Comparison of ENCODE assay signal across 8 mouse cellular contexts in genomic region chr3:40846473-40846956, GRCm38 (mm10). TPM values are rescaled to one million over a fixed set of nuclear protein-coding genes. Genes with fewer than 3 reads are reported as not detected.
DNase-seq lines count a peak whose midpoint lies in the region; ATAC-seq lines count a peak whose summit lies in the region.
"Not testable (repeated sequence)": the region's sequence is repeated elsewhere in the genome, so short reads cannot be mapped to it uniquely, and the experiment has no call there.

Gene Mfsd8 (minus strand): TSS chr3:40846886.

- H3K9me3 ChIP-seq in hindbrain, embryonic 14.5 days (ENCODE audit: control insufficient read depth, low read length): not testable (repeated sequence)

- not testable (repeated sequence) for H3K27me3 ChIP-seq in hindbrain, embryonic 14.5 days (ENCODE audit: control insufficient read depth, insufficient read depth, low read length)

- peak; percentile 99 for DNase-seq in R1 (ENCODE audit: low read depth, low spot score)
- DNase-seq in cerebellum, postnatal 25 days: peak; percentile 95 to 97
- DNase-seq in frontal cortex, postnatal 25 days (ENCODE audit: low spot score in 2 of 2): peak; percentile 87 to 90
- DNase-seq in hindbrain, embryonic 14.5 days (ENCODE audit: low spot score): peak; percentile 95
- DNase-seq in layer of hippocampus, postnatal 36 days: peak; percentile 94
- peak; percentile 97 for DNase-seq in lung, postnatal 36 days
- DNase-seq in retina, postnatal 1 day: peak; percentile 99
- DNase-seq in urinary bladder, adult 18-20 months (ENCODE audit: low spot score in 2 of 2): peak; percentile 86 to 95

- H3K4me3 ChIP-seq in hindbrain, embryonic 14.5 days (replicated peaks; ENCODE audit: low read length): peak within 1 kb of the TSS; percentile 53

- not testable (repeated sequence) for H3K36me3 ChIP-seq in hindbrain, embryonic 14.5 days (replicated peaks; ENCODE audit: control insufficient read depth, insufficient read depth)

- not testable (repeated sequence) for H3K4me1 ChIP-seq in hindbrain, embryonic 14.5 days (replicated peaks; ENCODE audit: control insufficient read depth, insufficient read depth, low read length)

- H3K4me2 ChIP-seq in hindbrain, embryonic 14.5 days (replicated peaks): peak within 1 kb of the TSS; percentile 72

- peak within 1 kb of the TSS; percentile 84 for H3K27ac ChIP-seq in hindbrain, embryonic 14.5 days

- WGBS in hindbrain, embryonic 14.5 days: 0% methylated on average over 34 of the region's 39 CpGs

- peak within 1 kb of the TSS; percentile 79 for H3K9ac ChIP-seq in hindbrain, embryonic 14.5 days

- peak; percentile 99 for ATAC-seq in hindbrain, embryonic 14.5 days (ENCODE audit: low FRiP score)

RNA-seq across cellular contexts. Expression of gene Mfsd8, which starts in this region (rescaled TPM):
- polyA plus RNA-seq in hindbrain, embryonic 14.5 days (2014; fragmentation: Nextera tagmentation; extraction: Ambion mirVana): 12.7 and 13.3 TPM in 2 replicates
- total RNA-seq in layer of hippocampus, postnatal 36 days (2021): 10 to 100 TPM; 19.3 to 22.3 TPM

Comparison
In these comparisons a context has a peak if more than half of its experiments do, and no peak if none do; other contexts are left out.
1. Peak in every context shown above with its lines: DNase-seq, ATAC-seq, H3K4me3 ChIP-seq and H3K27ac ChIP-seq.